Mouse (Mus musculus) telencephalon, adult 2 months (tissue): ENCODE results near the gene Txnip.
"Not testable (repeated sequence)": the region's sequence is repeated elsewhere in the genome, so short reads cannot be mapped to it uniquely, and the experiment has no call there.

Experiments
- DNase-seq: peaks from one replicate; pipeline ENCODE4 v3.0.0-alpha.2; 2011; ENCODE audit warnings: low read depth, low spot score

The Txnip gene

GRCm38 (mm10) chr3:96557694-96558093 lies at the start of gene Txnip:
Gene Txnip (plus strand): TSS chr3:96557957.
- peak; percentile 86 for DNase-seq

- DNase-seq: not testable (repeated sequence)
These were observed 49.8 kb upstream of the Txnip start for GRCm38 (mm10) chr3:96507966-96508365.

- DNase-seq: no peak
These were observed 37.6 kb upstream of the Txnip start for GRCm38 (mm10) chr3:96520171-96520570.

DNA sequence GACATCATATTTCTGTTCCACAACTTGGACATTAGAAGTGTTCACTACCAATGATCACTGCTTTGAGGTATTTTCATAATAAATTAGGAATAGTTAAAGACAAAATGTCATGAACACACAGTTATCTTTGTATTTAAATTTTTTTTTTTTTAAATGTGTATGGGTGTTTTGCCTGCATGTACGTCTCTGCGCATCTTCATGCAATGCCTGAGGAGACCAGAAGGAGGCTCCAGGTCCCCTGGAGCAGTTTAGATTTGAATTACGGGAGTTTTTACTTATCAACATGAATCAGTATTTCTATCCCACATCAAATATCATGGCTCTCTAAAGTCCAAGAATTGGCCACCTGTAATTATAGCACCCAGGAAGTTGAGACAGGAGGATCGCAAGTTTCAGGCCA lies 35.6 kb upstream of the Txnip start:
- DNase-seq: no peak

DNA sequence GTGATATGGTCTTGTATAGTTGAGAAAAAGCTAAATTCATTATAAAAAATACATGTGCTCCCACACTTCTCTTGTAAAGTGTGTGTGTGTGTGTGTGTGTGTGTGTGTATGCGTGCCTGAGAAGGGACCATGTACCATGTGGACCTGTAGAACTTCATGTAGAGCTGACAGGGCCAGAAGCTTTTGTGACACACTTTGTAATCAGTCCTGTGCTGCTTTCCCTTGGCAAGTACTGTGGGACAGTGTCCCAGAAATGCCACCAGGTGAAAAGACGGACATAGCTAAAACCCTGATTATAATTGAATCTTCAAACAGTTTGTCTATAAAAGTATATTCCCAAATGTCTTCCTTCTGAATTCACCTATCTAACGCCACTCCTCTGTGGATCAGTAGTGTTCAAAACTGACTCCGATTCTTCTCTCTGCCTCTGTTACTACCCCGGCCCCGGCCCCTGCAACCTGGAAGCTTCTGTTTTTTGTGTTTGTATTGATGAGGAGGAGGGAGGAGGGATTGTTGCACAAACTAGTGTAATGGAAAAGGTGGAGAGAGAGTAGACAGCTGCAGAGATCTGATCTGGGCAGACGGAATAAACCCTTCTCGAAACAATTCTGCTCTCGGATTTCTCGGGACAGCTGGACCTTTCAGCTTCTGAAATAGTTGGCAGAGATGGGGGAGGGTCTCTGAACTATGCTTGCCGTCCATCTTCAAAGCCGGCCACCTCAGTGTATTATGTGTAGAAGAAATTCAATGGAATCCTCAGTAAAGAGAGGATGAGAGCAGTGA lies 33.5 kb upstream of the Txnip start:
- DNase-seq: no peak

- DNase-seq: no peak
These were observed 32.8 kb upstream of the Txnip start, which contains the start of gene Hfe2 for GRCm38 (mm10) chr3:96524914-96525313. Gene Hfe2 (plus strand): TSS chr3:96525172.

DNA sequence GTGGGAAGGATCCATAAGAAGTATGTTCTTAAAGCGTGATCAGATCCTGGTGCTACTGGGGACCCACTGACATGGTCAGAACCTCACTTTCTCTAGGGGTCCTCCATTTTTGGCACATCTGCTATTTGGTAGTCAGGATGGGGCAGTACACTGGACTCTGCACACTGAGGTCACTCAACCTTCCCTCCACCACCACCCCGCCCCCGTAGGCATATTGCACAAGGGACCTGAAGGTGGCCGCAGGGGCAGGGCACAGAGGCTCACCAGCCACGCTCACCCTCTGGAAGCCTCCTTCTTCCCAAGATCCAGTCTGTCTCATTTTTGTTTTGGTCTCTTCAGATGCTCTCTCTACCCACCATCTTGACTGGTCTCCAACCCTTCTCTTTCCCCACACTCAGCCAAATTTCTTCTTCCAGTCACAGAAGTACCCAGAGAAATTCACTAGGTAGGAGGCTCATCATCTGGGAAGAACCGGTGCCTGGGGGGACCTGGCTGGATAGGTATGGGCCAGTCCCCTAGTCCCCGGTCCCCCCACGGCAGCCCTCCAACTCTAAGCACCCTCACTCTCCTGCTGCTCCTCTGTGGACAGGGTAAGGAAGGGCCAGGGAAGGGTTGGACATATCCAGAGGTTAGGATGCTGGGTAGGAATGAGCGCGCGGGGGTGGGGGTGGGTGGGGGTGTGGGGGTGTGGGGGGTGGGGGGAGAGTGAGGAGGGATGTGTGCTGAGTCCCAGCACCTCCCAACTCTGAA lies 31.6 kb upstream of the Txnip start:
- no peak for DNase-seq

- DNase-seq: no peak
These were observed 30.8 kb upstream of the Txnip start for GRCm38 (mm10) chr3:96526864-96527542.

GRCm38 (mm10) chr3:96528506-96528905 lies 29.3 kb upstream of the Txnip start:
- no peak for DNase-seq

DNA sequence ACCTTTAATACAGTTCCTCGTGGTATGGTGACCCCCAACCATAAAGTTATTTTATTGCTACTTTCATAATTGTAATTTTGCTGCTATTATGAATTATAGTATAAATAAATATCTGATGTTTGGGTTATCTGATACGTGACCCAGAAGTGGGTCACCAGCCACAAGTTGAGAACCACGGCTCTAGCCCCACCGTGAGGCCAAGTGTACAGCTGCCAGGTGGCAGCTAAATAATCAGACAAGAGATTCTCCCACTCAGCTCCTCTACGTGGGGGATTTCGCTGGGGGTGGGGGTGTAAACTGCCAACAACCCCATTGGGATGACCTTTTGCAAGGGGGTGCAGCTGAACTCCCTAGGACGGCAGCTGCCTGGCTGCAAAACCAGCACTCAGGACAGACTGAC lies 25.7 kb upstream of the Txnip start:
- no peak for DNase-seq

DNA sequence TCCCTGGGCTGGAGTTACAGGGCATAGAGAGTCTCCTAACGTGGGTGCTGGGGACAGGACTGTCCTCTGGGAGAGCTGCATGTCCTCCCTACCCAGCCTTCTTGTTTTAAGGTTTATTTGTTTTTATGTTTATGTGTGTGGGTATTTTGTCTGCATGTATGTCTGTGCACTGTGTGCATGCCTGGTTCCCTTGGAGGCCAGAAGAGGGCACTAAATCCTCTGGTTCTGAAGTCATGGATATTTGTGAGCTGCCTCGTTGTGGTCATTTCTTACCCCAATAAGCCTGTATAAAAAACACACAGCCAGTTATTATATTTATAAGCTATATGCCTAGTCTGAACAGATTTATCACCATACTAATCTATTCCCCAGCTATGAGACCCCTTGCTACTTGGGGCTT lies 23.5 kb upstream of the Txnip start:
- no peak for DNase-seq

DNA sequence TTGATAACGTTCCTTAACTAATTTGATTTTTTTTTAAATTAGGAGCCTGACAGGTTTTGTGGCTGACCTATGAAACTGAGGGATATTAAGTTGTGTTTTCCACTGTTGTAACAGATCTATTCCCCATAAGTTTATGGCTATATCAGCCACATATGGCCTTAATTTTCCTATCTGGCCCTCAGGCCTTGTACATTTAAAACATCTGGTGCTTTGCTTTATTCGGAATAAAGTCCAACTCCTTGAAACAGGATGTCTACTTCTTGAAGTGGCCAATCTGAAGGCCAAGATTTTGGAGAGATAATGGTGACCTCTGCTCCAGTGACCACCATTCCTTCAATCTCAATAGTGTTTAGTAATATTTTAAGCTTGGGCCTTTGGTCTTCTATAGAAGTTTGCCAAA lies 18.4 kb upstream of the Txnip start:
- no peak for DNase-seq

DNA sequence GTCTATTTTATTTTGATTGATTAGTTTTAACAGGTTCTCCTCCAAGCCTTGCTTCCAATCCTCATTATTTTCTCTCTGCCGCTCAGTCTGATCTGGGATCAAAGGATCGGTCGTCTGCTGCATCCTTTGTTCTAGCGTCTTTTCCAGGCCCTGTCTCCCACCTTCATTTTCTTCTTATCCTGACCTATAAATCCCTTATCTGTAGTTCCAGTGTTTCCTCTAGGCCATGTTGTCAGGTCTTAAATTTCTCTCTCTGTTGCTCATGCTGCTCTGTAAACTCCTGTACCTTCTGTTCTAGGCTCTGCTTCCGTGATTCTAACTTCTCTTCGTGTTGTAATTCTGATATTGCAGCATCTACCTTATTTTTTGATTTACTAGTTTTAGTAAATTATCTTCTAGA lies 17.0 kb upstream of the Txnip start:
- no peak for DNase-seq

GRCm38 (mm10) chr3:96541328-96542078 lies 16.3 kb upstream of the Txnip start:
- peak; percentile 22 for DNase-seq

GRCm38 (mm10) chr3:96542554-96542953 lies 15.2 kb upstream of the Txnip start:
- no peak for DNase-seq

DNA sequence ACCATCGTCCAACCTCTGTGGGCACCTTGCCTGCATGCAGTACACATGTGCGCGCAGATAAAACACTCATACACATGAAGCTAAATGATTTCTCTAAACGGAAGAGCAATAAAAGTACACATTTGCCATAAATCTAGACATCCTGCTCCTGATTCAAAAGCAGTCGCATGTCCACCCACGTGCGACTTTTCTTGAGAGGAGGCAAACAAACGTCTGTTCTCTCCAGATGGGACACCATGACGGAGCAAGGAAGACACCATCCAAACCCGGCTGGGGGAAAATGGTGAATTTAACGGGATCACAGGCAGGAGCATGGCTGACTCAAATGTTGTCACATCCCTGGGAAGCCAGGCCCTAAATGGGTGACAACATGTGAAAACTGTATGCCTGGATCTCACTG lies 14.4 kb upstream of the Txnip start:
- peak; percentile 72 for DNase-seq

- DNase-seq: no peak
These were observed 12.2 kb upstream of the Txnip start for GRCm38 (mm10) chr3:96545565-96545964.

- no peak for DNase-seq
These were observed 10.9 kb upstream of the Txnip start for GRCm38 (mm10) chr3:96546880-96547279.

GRCm38 (mm10) chr3:96547389-96547960 lies 10.3 kb upstream of the Txnip start:
- peak; percentile 28 for DNase-seq

DNA sequence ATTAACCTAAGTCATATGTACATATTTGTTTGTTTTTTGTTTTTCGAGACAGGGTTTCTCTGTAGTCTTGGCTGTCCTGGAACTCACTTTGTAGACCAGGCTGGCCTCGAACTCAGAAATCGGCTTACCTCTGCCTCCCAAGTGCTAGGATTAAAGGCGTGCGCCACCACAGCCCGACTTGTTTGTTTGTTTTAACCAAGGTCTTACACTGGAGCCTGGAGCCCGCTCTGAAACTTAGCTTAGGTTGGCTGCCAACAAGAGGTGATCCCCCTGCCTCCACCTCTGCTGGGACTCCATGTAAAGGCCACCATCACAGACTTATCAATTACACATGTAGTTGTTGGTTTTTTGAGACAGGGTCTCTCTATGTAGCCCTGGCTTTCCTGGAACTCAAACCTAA lies 8.9 kb upstream of the Txnip start:
- DNase-seq: no peak

DNA sequence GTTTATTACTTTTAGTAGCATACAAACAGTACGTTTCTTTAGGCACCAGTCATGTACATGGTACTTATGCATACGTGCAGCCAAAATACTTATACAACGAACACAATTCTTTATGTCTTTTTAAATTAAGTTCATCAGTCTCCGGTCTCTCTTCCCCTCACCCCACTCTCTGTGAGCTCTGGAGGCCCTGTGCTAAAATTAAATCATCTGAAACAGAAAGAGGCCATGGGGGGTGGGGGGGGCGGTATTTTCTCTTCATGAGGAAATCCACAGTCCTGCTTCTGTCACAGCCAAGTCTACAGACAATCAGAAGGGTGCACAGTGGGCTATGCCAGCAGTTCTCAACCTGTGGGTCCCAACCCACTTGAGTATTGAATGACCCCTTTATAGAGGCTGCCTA lies 8.4 kb upstream of the Txnip start:
- DNase-seq: no peak
